In the genomic region with DNA sequence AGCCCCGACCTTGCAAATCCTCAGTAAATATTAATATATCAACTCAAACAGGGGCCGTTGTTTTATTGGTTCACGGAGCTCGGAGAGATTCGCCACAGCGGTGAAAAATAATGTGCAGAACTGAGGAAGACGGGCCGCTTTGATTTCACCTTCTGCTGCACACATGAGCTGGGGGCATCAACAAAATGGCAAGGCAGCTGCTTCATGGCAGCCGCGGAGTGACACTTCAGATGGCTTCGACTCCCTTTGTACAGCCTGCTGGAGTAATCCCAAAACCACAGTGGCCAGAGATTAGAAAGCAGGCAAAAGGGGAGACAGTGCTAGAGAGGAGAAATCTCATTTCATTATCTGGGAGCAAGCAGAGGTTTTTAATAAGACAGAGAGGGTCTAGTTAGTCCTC, we compare ENCODE assay signal across 26 mouse cellular contexts. TPM values are rescaled to one million over a fixed set of nuclear protein-coding genes. Genes with fewer than 3 reads are reported as not detected.
DNase-seq lines count a peak whose midpoint lies in the region; ATAC-seq and TF ChIP-seq lines count a peak whose summit lies in the region.
"Had no signal": no experiment of that assay in that cellular context is flagged by ENCODE, and none has a peak within 500 bp of the region (broad histone marks: within the 10 kb centered on the region; RNA-seq: fewer than 3 reads in every experiment).

No protein-coding gene starts in this region.

- peak; percentile 14 to 21 for DNase-seq in cerebellum, postnatal 14 days
- DNase-seq in cerebellum, adult 11-12 months: no peak
- DNase-seq in neural tube, embryonic 11.5 days (ENCODE audit: low spot score): peak; percentile 26
- DNase-seq in hindbrain, postnatal 0 days (ENCODE audit: low spot score): peak; percentile 62
- peak; percentile 62 for DNase-seq in midbrain, postnatal 0 days (ENCODE audit: low spot score)
- DNase-seq in heart, adult 8-10 months (ENCODE audit: low spot score): no peak
- no peak for DNase-seq in B cell, adult 2 months
- DNase-seq: cerebellum, adult 18-20 months; kidney, postnatal 36 days; lung, postnatal 36 days; right cerebral cortex, postnatal 14 days; thymus, adult 2 months; thymus, postnatal 4 days had no signal

- peaks cover 17% of the 10 kb centered on the region for H3K27me3 ChIP-seq in neural tube, embryonic 11.5 days (ENCODE audit: control insufficient read depth, insufficient read depth, low read length)
- peaks cover 52% of the 10 kb centered on the region for H3K27me3 ChIP-seq in neural tube, embryonic 15.5 days (replicated peaks)
- peaks cover 11% of the 10 kb centered on the region for H3K27me3 ChIP-seq in hindbrain, postnatal 0 days (ENCODE audit: insufficient read depth, low read length)
- peaks cover 4% of the 10 kb centered on the region; the same call in 1 of the 2 replicates for H3K27me3 ChIP-seq in midbrain, postnatal 0 days (ENCODE audit: insufficient read depth, low read length)

- 58% methylated on average over 11 of the region's 11 CpGs for WGBS in neural tube, embryonic 11.5 days
- 14% methylated on average over 11 of the region's 11 CpGs for WGBS in neural tube, embryonic 15.5 days
- 16% methylated on average over 11 of the region's 11 CpGs for WGBS in hindbrain, postnatal 0 days
- WGBS in midbrain, postnatal 0 days: 14% methylated on average over 11 of the region's 11 CpGs

- H3K4me1 ChIP-seq in neural tube, embryonic 11.5 days (ENCODE audit: control insufficient read depth, insufficient read depth, low read length): peaks cover 15% of the 10 kb centered on the region
- peaks cover 17% of the 10 kb centered on the region for H3K4me1 ChIP-seq in neural tube, embryonic 15.5 days
- H3K4me1 ChIP-seq in hindbrain, postnatal 0 days (ENCODE audit: insufficient read depth, low read length): 0 out of 2 replicates have a peak, but pooled peaks cover 3% of the 10 kb centered on the region
- peaks cover 12% of the 10 kb centered on the region for H3K4me1 ChIP-seq in midbrain, postnatal 0 days (ENCODE audit: insufficient read depth, low read length)
- H3K4me1 ChIP-seq: liver, embryonic 15.5 days; lung, embryonic 15.5 days had no signal

- H3K9me3 ChIP-seq in neural tube, embryonic 11.5 days (ENCODE audit: control insufficient read depth, low read length): no peaks in the 10 kb centered on the region
- H3K9me3 ChIP-seq in neural tube, embryonic 15.5 days (replicated peaks): no peaks in the 10 kb centered on the region
- no peaks in the 10 kb centered on the region for H3K9me3 ChIP-seq in hindbrain, postnatal 0 days (ENCODE audit: low read length)
- no peaks in the 10 kb centered on the region for H3K9me3 ChIP-seq in midbrain, postnatal 0 days (ENCODE audit: low read length)
- H3K9me3 ChIP-seq: embryonic facial prominence, embryonic 15.5 days; heart, embryonic 10.5 days; limb, embryonic 15.5 days; liver, embryonic 15.5 days; lung, embryonic 15.5 days had no signal

- ATAC-seq in neural tube, embryonic 11.5 days (ENCODE audit: insufficient read depth, low FRiP score, low TSS enrichment): no peak
- ATAC-seq in neural tube, embryonic 15.5 days (ENCODE audit: low FRiP score): no peak
- ATAC-seq in hindbrain, postnatal 0 days: no peak
- no peak for ATAC-seq in midbrain, postnatal 0 days (ENCODE audit: low FRiP score)
- ATAC-seq: CD4-positive, CD25-positive, alpha-beta regulatory T cell, adult 4 months; intestine, embryonic 16.5 days had no signal

- H3K36me3 ChIP-seq in neural tube, embryonic 11.5 days (ENCODE audit: control insufficient read depth, insufficient read depth, low read length): no peaks in the 10 kb centered on the region
- no peaks in the 10 kb centered on the region for H3K36me3 ChIP-seq in neural tube, embryonic 15.5 days
- no peaks in the 10 kb centered on the region for H3K36me3 ChIP-seq in hindbrain, postnatal 0 days (ENCODE audit: insufficient read depth, low read length)
- H3K36me3 ChIP-seq in midbrain, postnatal 0 days (ENCODE audit: insufficient read depth, low read length): no peaks in the 10 kb centered on the region; the same call in 1 of the 2 replicates
- H3K36me3 ChIP-seq: embryonic facial prominence, embryonic 15.5 days; heart, embryonic 10.5 days; limb, embryonic 15.5 days; liver, embryonic 15.5 days; lung, embryonic 15.5 days had no signal

- no peak overlapping the region for H3K4me3 ChIP-seq in neural tube, embryonic 11.5 days (ENCODE audit: low read depth, low read length)
- no peak overlapping the region for H3K4me3 ChIP-seq in neural tube, embryonic 15.5 days (replicated peaks)
- no peak overlapping the region for H3K4me3 ChIP-seq in hindbrain, postnatal 0 days (ENCODE audit: low read length)
- peak overlapping the region; percentile 6; the same call in 1 of the 2 replicates for H3K4me3 ChIP-seq in midbrain, postnatal 0 days (ENCODE audit: low read depth, low read length)
- H3K4me3 ChIP-seq: embryonic facial prominence, embryonic 15.5 days; heart, embryonic 10.5 days; limb, embryonic 15.5 days; liver, embryonic 15.5 days; lung, embryonic 15.5 days; myocyte had no signal

- TF ChIP-seq CTCF in hindbrain, postnatal 0 days (IDR thresholded peaks at IDR 0.05; ENCODE audit: low read depth): no peak
- no peak for TF ChIP-seq CTCF in midbrain, postnatal 0 days (IDR thresholded peaks at IDR 0.05)

- H3K27ac ChIP-seq in neural tube, embryonic 11.5 days (ENCODE audit: low read depth, low read length): no peak overlapping the region
- no peak overlapping the region for H3K27ac ChIP-seq in neural tube, embryonic 15.5 days (replicated peaks)
- H3K27ac ChIP-seq in hindbrain, postnatal 0 days: peak overlapping the region; percentile 62; the same call in 1 of the 2 replicates
- H3K27ac ChIP-seq in midbrain, postnatal 0 days (ENCODE audit: low read depth, low read length): peak overlapping the region; percentile 47
- H3K27ac ChIP-seq: embryonic facial prominence, embryonic 15.5 days; heart, embryonic 10.5 days; limb, embryonic 15.5 days; liver, embryonic 15.5 days; lung, embryonic 15.5 days; stomach, postnatal 0 days had no signal

- H3K4me2 ChIP-seq in neural tube, embryonic 11.5 days (ENCODE audit: low read depth): no peak overlapping the region
- H3K4me2 ChIP-seq in neural tube, embryonic 15.5 days: no peak overlapping the region
- H3K4me2 ChIP-seq in hindbrain, postnatal 0 days (ENCODE audit: low read depth, low read length): no peak overlapping the region
- peak overlapping the region; percentile 13; the same call in 1 of the 2 replicates for H3K4me2 ChIP-seq in midbrain, postnatal 0 days (ENCODE audit: low read depth, low read length, poor library complexity, severe bottlenecking)
- H3K4me2 ChIP-seq: embryonic facial prominence, embryonic 15.5 days; limb, embryonic 15.5 days; liver, embryonic 15.5 days; lung, embryonic 15.5 days had no signal

- H3K9ac ChIP-seq in neural tube, embryonic 11.5 days (ENCODE audit: low read length): no peak overlapping the region
- H3K9ac ChIP-seq in neural tube, embryonic 15.5 days (replicated peaks): no peak overlapping the region
- H3K9ac ChIP-seq in hindbrain, postnatal 0 days (replicated peaks; ENCODE audit: low read length): no peak overlapping the region
- no peak overlapping the region for H3K9ac ChIP-seq in midbrain, postnatal 0 days (replicated peaks; ENCODE audit: low read length, poor library complexity, severe bottlenecking)
- H3K9ac ChIP-seq: embryonic facial prominence, embryonic 15.5 days; limb, embryonic 15.5 days; liver, embryonic 15.5 days; lung, embryonic 15.5 days had no signal

RNA-seq across cellular contexts. Expression of gene Irx1, which starts 11.6 kb away (rescaled TPM):
- polyA plus RNA-seq in neural tube, embryonic 11.5 days (2014; fragmentation: Nextera tagmentation; extraction: Ambion mirVana): 1.9 and 2.4 TPM in 2 replicates
- 1.4 and 3.2 TPM in 2 replicates for polyA plus RNA-seq in neural tube, embryonic 15.5 days (2015; fragmentation: Nextera tagmentation; extraction: Ambion mirVana)
- 69.9 and 83.6 TPM in 2 replicates for total RNA-seq in hindbrain, postnatal 0 days (2014; rRNA removed)
- polyA plus RNA-seq in hindbrain, postnatal 0 days (2015; fragmentation: Nextera tagmentation; extraction: Ambion mirVana): 6.2 and 8.2 TPM in 2 replicates
- total RNA-seq in midbrain, postnatal 0 days (2014; rRNA removed): 93.0 and 96.1 TPM in 2 replicates
- polyA plus RNA-seq in midbrain, postnatal 0 days (2015; fragmentation: Nextera tagmentation; extraction: Ambion mirVana): 8.3 and 9.1 TPM in 2 replicates
- 1 to 10 TPM; 6.4 to 9.3 (median 8.3) TPM for total RNA-seq in heart, adult 8-10 months (2022)
- total RNA-seq: gastrocnemius, adult 8-10 months; hematopoietic stem cell, adult 5-6 weeks; megakaryocyte-erythroid progenitor cell, adult 5-6 weeks had no signal
- polyA plus RNA-seq: CD4-positive, CD25-positive, alpha-beta regulatory T cell, adult 4 months; intestine, embryonic 16.5 days; liver, embryonic 15.5 days; myocyte had no signal

Comparison
In these comparisons a context has a peak if more than half of its experiments do, and no peak if none do; other contexts are left out.
1. DNase-seq: peak in cerebellum, postnatal 14 days (2 of 2), neural tube, embryonic 11.5 days (single experiment), hindbrain, postnatal 0 days (single experiment) and midbrain, postnatal 0 days (single experiment); none in cerebellum, adult 11-12 months (single experiment), heart, adult 8-10 months (single experiment) and B cell, adult 2 months (0 of 2).
2. H3K27ac ChIP-seq: peak in hindbrain, postnatal 0 days (single experiment) and midbrain, postnatal 0 days (single experiment); none in neural tube, embryonic 11.5 days (single experiment) and neural tube, embryonic 15.5 days (single experiment).